Mouse (Mus musculus): ENCODE results near the gene Gm10638.

DNA sequence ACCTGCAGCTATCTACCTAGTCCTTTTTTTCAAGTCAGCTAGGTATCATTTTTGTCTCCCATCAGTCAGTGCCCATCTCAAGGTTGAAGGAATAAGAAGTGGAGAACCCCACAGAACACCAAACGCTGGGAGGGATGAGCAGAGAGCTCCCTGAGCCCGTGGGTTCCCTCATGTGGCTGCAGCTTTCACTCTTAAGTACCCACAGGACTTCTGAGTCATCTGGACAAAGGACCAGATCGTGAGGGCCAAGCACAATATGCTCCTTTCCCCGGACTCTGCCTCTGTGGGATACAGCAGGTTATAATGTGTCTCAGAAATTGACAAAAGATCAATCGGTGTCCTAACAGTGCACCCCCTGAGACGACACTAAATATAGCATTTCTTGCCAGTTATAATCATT is 18.5 kb upstream of the Gm10638 start:
- no peak for TF ChIP-seq CTCF (IDR thresholded peaks at IDR 0.05; ENCODE audit: control insufficient read depth, insufficient read depth, insufficient read length)
- TF ChIP-seq MYOG (IDR thresholded peaks at IDR 0.05; ENCODE audit: control insufficient read depth, extremely low read depth, insufficient read length) = no peak
- TF ChIP-seq FOSL1 (IDR thresholded peaks at IDR 0.05; ENCODE audit: insufficient read depth, low read length, poor library complexity, severe bottlenecking) = no peak
